Mouse (Mus musculus): ENCODE results near the gene Cep126. TPM values are rescaled to one million over a fixed set of nuclear protein-coding genes. Genes with fewer than 3 reads are reported as not detected.

The Cep126 gene
- not detected for polyA plus RNA-seq (2017; shearing (Covaris generic))

DNA sequence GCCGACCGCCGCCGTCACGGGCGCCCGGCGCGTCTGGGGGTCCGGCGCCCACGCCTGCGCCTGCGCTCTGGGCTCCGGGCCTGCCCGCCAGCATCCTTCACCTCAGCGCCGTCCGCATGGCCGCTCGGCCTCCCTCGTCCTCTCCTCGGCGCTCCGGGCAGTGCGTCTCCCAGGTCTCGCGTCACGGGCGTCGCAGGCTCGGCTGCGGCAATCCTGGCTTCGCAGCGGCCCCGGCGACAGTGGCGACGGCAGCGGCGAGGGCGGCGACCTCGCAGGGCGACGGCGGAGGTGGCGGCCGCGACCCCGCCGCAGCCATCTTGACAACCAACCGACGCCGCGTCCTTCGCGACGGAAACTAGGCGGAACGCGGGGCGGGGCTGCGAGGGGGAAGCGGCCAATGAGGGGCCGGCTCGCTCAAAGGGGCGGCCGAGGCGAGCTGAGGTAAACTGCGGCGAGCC, at the start of gene Cep126:
Cep126 (minus strand) TSS at position 178 of the 458 bp plus-strand sequence.

DNA sequence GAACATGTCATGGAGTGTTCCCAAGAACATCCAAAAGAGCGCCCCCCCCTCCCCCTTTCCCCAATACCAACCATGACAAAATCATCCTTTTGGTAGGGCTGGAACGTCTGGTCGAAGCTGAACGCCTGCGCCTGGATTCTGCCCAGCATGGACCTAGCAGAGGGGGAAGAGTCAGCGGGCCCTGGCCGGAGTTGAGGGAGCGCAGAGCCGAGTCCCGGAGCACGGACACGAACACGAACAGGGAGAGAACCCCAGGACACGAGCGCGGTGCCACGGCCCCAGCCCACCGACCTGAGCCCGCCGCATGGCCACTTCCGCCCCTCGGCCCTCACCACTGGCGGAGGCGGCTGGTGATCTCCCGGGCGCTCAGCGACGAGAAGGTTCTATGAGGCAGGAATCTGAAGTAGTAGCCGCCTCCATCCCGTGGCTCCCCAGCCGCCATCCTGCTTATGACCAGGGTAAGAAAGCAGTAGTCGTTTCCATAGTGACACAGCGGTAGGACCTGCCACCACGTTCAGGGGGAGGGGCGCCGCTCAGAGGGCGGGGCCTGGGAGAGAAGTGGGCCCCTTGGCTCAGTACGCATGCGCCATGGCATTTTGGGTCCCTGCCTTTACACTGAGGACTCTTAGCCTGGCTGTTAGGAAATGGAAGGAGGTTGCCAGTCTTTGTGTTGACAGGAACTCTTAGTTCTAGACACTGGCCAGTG, 91.6 kb downstream of the Cep126 start, which contains the start of gene Cfap300:
Cfap300 (minus strand) TSS at position 486 of the 706 bp plus-strand sequence.

Other genes starting within 250 kb of the Cep126 start
- not detected for gene Yap1, start 129.7 kb downstream of the Cep126 start, polyA plus RNA-seq (2017; shearing (Covaris generic))
- 0.49 TPM for gene Cfap300, start 91.5 kb downstream of the Cep126 start, polyA plus RNA-seq (2017; shearing (Covaris generic))

All from inflammation-experienced regulatory T-cells, adult 16 weeks (primary cell).